Mouse (Mus musculus): ENCODE results near the gene Shc1. TPM values are rescaled to one million over a fixed set of nuclear protein-coding genes. Genes with fewer than 3 reads are reported as not detected.

The Shc1 gene
- total and polyA plus RNA-seq, 3 experiments, result 49.2 to 79.8 TPM; not detected in 1

GRCm38 (mm10) chr3:89383651-89384255 lies 34.5 kb upstream of the Shc1 start:
- Histone ChIP-seq H3K27me3 (ENCODE audit: control insufficient read depth in 1 of 2, insufficient read depth in 2 of 2, low read length in 2 of 2) (no peaks in the 10 kb centered on the region), H3K36me3 (ENCODE audit: control insufficient read depth in 1 of 2, insufficient read depth in 2 of 2, low read length in 2 of 2) (peaks cover 0 to 7% of the 10 kb centered on the region in 2 experiments; a peak in 2 of 4 replicates), H3K4me1 (ENCODE audit: control insufficient read depth in 1 of 2, insufficient read depth in 2 of 2, low read length in 2 of 2) (peaks cover 0 to 12% of the 10 kb centered on the region in 2 experiments; a peak in 3 of 4 replicates), H3K27ac (ENCODE audit: control insufficient read depth, low read depth, low read length) (no peak overlapping the region), H3K9me3 (replicated peaks; ENCODE audit: insufficient read depth, low read length) (no peaks in the 10 kb centered on the region), H3K4me3 (ENCODE audit: control insufficient read depth in 1 of 2, insufficient read depth in 1 of 2, low read depth in 2 of 2, low read length in 2 of 2) (no peak overlapping the region), H3K79me2 (ENCODE audit: control insufficient read depth, insufficient read depth, low read length, poor library complexity) (no peaks in the 10 kb centered on the region), H3K9ac (ENCODE audit: control insufficient read depth, low read depth, low read length, poor library complexity, severe bottlenecking) (no peak overlapping the region)
- no peak for DNase-seq (ENCODE audit: low read depth, low spot score)
- TF ChIP-seq UBTF (IDR thresholded peaks at IDR 0.05; ENCODE audit: borderline replicate concordance, insufficient read depth, low read depth, low read length) (no peak), POLR2A (IDR thresholded peaks at IDR 0.05; ENCODE audit: control insufficient read depth in 1 of 2, insufficient read depth in 1 of 2, low read depth in 1 of 2, low read length in 2 of 2, poor library complexity in 1 of 2) (no peak), RCOR1 (IDR thresholded peaks at IDR 0.05; ENCODE audit: low read depth, low read length) (no peak), E2F4 (IDR thresholded peaks at IDR 0.05; ENCODE audit: borderline replicate concordance, low read depth, low read length) (no peak), TBP (IDR thresholded peaks at IDR 0.05; ENCODE audit: low read depth, low read length) (no peak), MXI1 (IDR thresholded peaks at IDR 0.05; ENCODE audit: low read depth, low read length) (no peak), EP300 (IDR thresholded peaks at IDR 0.05; ENCODE audit: low read depth in 1 of 2, low read length in 2 of 2) (no peak), ZC3H11A (IDR thresholded peaks at IDR 0.05; ENCODE audit: low read depth, low read length) (no peak), GATA1 (IDR thresholded peaks at IDR 0.05; ENCODE audit: low read depth, low read length) (no peak), CHD1 (IDR thresholded peaks at IDR 0.05; ENCODE audit: low read depth, low read length) (no peak), TCF12 (IDR thresholded peaks at IDR 0.05; ENCODE audit: low read depth, low read length) (no peak), ETS1 (IDR thresholded peaks at IDR 0.05; ENCODE audit: low read depth, low read length) (no peak), NRF1 (IDR thresholded peaks at IDR 0.05; ENCODE audit: insufficient read depth, low read depth, low read length, poor library complexity, severe bottlenecking) (no peak), CTCF (IDR thresholded peaks at IDR 0.05 in 2 of 3, conservative IDR thresholded peaks at IDR 0.05 in 1 of 3; ENCODE audit: control insufficient read depth in 1 of 3, insufficient read depth in 1 of 3, low read depth in 2 of 3, low read length in 3 of 3, poor library complexity in 1 of 3, severe bottlenecking in 1 of 3) (no peak), HCFC1 (IDR thresholded peaks at IDR 0.05; ENCODE audit: low read depth, low read length) (no peak), MAFK (IDR thresholded peaks at IDR 0.05; ENCODE audit: borderline replicate concordance, low read depth, low read length) (no peak), SMC3 (IDR thresholded peaks at IDR 0.05; ENCODE audit: low read depth, low read length) (no peak), ZMIZ1 (IDR thresholded peaks at IDR 0.05; ENCODE audit: low read depth, low read length) (no peak), ZNF384 (IDR thresholded peaks at IDR 0.05; ENCODE audit: low read depth, low read length) (no peak), POLR2AphosphoS2 (IDR thresholded peaks at IDR 0.05; ENCODE audit: low read length) (no peak)

Measured in MEL (cell line).